Mouse (Mus musculus) E14TG2a.4 (cell line): ENCODE measurements around the gene Rftn1.

ENCODE experiments used
- CTCF ChIP-seq: conservative IDR thresholded peaks from 2 replicates; pipeline ENCODE4 v1.5.1; 2014; ENCODE audit warnings: low read length
- NANOG ChIP-seq: IDR thresholded peaks from 2 replicates; pipeline ENCODE4 v1.6.1; 2014; ENCODE audit warnings: borderline replicate concordance, low read length, mixed read lengths
- POU5F1 ChIP-seq: IDR thresholded peaks from 2 replicates; pipeline ENCODE4 v1.6.1; 2014; ENCODE audit warnings: low read length, borderline replicate concordance

DNA sequence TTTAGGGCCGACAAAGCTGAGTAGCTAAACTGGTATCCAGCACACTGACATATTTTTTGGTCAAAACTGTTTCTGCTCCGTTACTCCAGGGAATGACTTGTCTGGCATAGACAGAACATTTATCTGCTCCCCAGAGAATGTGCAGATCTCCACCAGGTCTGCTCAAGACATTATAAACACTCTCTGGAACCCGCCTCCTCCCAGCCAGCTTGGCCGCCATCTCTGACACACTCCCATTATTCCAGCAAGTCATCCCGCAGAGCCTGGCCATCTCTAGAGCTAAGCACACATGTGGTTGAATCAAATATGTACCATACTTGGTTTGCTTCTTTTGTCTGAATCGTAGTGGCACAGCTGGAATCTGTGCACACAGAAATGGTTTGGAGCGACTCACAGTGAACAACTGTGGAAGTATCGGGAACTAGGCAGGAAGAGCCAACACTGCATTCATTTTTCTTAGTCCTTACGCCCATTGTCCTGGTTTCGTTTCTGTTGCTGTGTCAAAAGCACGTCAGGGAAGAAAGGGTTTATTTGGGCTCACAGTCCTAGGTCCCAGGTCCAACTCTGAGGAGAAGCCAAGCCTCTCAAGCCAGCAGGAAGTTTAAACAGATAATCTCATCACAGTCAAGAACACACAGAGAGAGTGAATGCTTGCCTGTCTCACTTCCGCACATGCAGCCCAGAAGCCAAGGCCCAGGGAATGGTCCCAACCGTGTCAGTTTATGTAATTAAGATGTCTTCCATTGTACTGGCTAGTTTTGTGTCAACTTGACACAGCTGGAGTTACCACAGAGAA lies 126.4 kb downstream of the Rftn1 start:
- TF ChIP-seq CTCF (no peak), NANOG (no peak), POU5F1 (no peak)
